Mouse (Mus musculus) inflammation-experienced regulatory T-cells, adult 6 months (primary cell): ENCODE data around the gene Khdc1c. TPM values are rescaled to one million over a fixed set of nuclear protein-coding genes. Genes with fewer than 3 reads are reported as not detected.
"Not testable (repeated sequence)": the region's sequence is repeated elsewhere in the genome, so short reads cannot be mapped to it uniquely, and the experiment has no call there.

ENCODE experiments used
- ATAC-seq: one replicate; pipeline ENCODE4 v1.8.0; 2017
- polyA plus RNA-seq, 3 experiments: library from polyadenylated mRNA; unstranded; fragments of 100-300 nt; shearing (Covaris generic); gene quantifications; one replicate each; pipeline ENCODE4 v1.2.1; 2017

Gene Khdc1c
- not detected for polyA plus RNA-seq

DNA sequence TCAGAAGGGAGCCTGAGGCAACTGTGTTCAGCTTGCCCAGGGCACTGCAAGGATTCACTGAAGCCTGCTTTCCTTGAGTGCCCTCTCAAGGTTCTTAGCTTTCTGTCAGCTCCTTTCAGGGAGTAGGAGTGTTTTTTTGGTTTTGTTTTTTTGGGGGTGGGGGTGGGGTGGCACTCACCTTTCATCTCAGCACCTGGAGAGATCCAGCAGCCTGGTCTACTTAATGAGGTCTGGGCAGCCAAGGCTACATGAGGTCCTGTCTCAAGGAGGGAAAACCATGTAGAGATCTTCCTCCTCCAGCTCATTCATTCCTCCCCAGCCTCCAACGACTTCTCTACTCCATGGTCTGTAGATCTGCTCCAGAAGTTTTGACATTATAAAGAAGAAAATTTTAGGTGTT, at the start of gene Khdc1c:
TSS of gene Khdc1c (plus strand) at position 301 of the 400 bp plus-strand sequence.
- not testable (repeated sequence) for ATAC-seq

DNA sequence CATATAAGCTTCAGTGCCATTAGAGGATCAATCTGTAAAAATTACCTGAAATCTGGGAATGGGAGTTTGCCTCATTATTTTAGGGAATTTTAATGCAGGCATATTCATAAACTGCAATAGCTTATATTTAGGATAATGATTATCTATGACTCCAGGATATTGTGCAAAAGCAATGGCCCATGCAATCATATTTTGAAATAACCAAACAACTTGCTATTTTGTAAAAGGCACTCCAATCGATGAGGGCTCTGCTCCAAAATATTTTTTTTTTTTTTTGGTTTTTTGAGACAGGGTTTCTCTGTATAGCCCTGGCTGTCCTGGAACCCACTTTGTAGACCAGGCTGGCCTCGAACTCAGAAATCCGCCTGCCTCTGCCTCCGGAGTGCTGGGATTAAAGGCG, 47.9 kb upstream of the Khdc1c start:
- not testable (repeated sequence) for ATAC-seq

DNA sequence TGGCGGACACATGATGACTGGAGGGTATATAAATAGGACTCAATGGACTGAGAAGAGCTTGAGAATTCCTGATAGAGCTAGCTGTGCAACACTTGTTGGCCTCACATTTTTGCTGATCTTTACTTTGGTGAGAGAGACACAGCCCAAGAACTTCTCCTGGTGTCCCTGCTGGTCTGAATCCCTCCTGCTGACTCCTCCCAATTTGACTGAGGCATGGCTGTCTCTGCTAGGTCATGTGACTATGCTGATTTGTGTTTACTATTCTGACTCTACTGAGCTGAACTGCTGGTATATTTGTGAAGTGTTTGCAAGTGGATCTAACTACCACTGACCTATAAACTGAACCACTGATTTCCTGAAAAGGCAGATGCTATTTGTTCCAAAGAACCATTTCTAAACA, 46.5 kb upstream of the Khdc1c start:
- no peak for ATAC-seq

DNA sequence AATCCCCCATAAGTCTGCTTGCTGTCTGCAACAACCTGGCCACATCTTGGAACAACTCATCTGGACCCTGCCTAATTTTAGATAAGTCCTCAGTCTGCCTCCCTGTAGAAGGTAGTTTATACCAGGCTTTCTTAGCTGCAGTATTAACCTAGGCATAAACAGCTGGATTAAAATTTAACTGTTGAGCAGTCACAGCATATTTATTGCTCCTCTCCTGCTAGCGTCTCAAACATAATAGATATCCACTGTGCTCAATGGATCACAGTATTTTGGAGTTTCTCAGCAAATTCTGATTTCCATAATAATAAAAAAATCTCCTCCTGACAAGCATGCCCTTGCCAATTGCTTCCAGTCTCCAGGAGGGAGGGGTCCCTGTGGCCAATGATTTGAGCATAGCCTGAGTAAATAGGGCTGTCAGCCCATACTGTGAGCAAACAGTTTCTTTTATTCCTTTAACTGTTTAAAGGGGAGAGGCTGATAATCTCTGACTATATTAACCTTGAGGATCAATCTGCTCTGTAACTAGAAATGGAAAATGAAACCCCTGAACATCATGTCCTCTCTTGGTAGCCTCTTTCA, 44.0 kb upstream of the Khdc1c start:
- no peak for ATAC-seq

DNA sequence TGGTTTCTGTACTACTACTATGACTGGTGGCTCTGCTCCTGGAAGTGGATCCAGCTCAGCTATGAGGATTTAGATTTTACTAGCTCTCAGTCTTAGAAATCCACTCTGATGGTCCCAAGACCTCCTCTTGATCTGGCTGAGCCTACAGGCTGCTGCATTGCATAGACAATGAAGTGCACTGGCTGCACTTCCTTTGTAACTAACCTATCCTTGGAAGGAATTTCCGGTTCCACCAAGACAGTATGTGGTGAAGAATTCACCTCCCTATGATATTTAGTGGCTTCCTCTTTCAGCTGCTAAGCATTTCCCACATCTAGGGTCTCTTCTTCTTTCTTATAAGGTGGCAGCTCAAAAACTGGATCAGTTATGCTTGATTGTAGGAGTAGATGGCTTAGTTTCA, 43.5 kb upstream of the Khdc1c start:
- ATAC-seq, result peak; percentile 72

DNA sequence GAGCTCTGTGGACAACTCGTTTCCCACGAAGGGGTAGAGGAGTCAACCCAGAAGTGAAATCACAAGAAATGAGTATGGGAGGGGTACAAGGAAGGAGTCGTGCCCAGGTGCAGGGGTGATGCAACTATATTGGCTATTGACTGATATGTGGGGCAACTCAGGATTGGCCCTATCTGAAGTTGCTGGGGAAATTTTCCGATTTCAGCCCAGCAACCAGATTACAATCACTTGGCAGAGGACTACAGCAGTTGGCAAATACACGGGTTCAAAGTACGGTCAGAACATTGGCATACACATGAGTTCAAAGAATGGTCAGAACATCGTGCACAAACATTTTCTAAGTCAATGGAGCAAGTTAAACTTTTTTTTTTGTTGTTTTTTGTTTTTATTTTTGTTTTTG, 41.4 kb upstream of the Khdc1c start:
- no peak for ATAC-seq

DNA sequence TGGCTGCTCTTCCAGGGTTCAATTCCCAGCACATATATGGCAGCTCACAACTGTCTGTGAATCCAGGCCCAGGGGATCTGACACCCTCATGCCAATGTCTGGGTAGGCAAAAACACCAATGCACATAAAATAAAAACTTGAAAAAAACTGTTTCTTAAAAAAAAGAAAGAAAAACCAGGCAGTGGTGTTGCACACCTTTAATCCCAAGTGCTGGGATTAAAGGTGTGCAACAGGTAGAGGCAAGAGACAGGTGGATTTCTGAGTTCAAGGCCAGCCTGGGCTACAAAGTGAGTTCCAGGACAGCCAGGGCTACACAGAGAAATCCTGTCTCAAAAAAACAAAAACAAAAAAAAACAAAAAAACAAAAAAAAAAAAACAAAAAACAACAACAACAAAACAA, 37.0 kb upstream of the Khdc1c start:
- not testable (repeated sequence) for ATAC-seq

DNA sequence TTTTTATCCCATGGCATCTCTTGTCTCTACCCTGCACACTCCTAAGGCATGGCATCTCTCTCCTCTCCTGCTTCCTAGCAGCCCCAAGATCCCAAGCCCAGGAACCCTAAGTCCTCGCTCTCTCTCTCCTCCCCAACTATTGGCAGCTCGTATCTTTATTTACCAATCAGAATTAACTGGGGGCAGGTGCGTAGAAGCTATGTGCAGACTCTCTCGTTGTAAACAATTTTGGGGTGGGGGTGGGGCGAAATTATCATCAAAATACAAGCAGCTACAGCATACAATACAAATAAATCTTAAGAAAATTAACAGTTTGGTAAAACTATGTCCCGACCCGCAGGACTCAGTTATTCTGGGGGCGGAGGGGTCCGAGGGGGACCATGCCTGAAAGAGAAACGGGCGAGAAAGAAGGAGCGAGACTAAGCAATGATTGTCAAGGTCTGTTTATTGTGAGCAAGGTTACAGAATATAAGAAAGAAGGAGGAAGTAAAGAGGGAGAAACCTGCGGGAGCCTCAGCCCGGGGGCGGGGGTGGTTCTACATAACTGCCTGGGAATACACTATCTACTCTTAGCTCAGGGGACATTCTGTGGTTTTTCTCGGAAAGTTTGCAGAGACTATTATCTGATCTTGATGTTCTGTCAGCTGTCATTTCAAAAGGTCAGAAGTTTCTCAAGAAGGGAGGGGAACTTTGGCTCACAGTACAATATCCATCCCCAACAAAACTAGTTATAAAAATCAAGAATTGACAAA, 34.7 kb upstream of the Khdc1c start:
- ATAC-seq, result peak; percentile 84

DNA sequence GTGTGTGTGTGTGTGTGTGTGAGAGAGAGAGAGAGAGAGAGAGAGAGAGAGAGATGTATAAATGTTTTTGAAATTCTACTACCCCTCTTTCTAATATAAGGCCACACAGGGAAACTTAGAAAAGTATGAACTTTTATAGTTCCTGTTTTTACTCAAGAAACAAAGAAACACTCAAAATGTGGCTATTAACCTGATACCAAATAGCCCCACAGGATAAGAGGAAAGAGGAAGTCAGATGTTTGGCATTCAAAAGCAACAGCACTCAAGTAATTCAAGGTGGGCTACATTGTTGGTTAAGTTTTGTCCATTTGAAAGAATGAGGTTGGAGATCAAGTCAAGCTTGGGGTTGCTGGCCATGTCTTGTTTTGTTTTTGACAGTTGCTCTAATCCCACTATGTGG, 32.3 kb upstream of the Khdc1c start:
- no peak for ATAC-seq

DNA sequence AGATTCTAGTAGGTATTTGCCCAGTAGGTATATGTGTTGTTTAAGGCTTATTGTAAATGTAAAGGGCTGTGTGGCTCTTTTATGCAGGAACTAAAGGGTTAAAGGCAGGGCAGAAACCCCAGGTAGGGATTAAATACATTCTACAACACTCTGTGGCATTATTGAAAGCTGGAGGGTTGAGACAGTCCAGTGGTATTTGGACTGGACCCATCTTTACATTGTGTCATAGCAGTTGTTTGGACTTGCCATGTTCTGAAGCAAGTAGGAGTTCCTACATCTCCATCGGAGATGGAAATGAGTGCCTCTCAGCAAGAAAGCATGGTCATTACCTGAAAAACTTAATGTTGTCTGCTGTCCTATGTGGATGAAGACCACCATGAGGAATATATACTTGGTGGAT, 27.4 kb upstream of the Khdc1c start:
- no peak for ATAC-seq

DNA sequence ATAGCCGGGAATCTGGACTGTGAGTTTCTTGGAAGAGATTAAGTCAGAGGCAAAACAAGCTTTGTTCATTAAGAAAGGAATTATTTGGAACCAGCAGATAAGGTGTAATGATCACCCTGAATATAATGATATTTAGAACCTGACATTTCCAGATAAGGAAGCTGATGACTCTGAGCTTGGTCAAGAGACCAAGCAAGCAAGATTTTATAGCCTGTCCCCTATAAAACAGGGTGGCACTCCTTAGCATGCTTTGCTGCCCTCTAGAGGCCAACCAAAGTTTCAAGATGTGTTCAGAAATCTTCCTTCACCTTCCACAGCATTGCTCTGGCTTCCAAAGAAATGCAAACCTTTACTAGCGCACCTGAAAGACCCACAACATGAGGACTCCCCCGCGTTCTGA, 23.9 kb upstream of the Khdc1c start:
- peak; percentile 85 for ATAC-seq

DNA sequence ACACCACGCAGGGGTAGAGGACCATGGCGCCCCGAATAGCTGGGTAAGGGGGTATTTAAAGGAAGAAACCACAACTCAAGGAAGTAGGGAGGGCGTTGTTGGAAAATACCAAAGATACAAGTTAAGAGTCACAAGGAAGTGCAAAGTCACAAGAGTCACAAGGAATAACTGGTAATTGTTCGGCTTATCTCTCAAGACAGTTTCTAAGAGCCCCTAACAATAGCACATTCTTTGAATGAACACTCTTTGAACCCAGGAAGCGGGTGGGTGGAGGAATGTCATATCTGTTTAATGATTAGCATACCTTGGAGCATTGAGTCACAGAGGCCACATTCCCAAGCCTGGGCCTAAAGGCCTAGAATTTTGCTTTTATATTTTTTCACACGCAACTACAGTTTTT, 23.4 kb upstream of the Khdc1c start:
- not testable (repeated sequence) for ATAC-seq

DNA sequence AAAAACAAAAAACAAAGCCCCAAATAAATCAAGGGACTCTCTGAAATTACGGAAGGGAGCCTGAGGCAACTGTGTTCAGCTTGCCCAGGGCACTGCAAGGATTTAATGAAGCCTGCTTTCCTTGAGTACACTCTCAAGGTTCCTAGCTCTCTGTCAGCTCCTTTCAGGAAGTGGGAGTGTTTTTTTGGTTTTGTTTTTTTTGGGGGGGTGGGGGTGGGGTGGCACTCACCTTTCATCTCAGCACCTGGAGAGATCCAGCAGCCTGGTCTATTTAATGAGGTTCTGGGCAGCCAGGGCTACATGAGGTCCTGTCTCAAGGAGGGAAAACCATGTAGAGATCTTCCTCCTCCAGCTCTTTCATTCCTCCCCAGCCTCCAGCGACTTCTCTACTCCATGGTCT, 18.8 kb upstream of the Khdc1c start, which contains the start of gene Khdc1a:
TSS of gene Khdc1a (plus strand) at position 301 of the 400 bp plus-strand sequence.
- no peak for ATAC-seq

DNA sequence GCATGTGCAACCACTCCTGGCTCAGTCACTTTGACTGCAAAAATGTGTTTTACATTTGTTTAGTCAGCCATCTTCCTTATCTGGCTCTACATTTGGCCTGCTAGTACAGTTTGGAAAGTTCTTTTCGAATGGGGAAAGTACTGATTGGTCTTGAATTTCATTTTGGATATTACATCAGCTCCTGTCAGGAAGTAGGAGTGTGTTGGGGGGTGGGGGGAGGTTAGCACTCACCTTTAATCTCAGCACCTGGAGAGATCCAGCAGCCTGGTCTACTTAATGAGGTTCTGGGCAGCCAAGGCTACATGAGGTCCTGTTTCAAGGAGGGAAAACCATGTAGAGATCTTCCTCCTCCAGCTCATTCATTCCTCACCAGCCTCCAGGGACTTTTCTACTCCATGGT, 15.1 kb downstream of the Khdc1c start, which contains the start of gene Khdc1b:
TSS of gene Khdc1b (plus strand) at position 301 of the 400 bp plus-strand sequence.
- ATAC-seq, result no peak

DNA sequence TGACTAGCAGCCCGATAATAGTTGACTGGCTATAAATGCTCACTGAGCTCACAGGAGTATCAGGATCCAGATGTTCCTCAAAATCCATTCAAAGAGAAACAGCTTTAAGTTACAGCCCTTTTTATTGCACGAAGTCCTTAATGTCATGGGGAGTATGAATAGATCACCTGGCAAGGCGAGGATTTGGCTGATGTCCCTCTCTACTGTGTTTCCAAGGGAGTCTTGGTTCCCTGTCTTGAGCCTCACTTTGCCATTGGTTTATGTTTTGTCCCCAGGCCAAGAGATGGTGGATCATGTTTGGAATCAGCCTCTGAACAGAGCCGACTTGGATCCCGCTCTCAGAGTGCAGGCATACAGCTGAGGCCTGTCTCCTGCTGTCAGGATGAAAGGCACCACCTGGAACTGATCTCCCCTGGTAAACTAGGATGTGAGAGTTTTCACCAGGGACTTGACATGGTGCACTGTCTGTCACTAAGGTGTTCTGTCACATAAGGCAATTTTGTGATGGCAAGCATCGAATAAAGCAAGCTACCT, 23.1 kb downstream of the Khdc1c start:
- ATAC-seq, result no peak

DNA sequence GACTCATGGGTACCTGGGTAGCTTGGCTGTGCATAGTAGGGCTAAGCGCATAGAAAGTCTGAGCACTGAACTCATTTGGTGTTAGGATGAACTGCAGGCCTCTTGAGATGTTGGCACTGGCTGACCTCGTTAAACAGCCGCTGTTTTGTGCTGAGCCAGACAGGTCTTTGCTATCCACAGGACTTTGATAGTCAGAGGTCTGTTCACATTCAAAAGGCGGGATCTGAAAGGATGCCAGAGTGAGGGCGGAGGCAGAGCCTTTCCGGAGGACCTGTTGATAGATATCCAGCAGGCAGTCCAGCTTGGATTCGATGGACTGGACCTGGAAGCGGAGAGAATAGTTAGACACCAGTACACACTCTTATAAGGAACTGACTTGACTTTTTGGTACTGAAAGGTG, 34.7 kb downstream of the Khdc1c start:
- ATAC-seq, result no peak

DNA sequence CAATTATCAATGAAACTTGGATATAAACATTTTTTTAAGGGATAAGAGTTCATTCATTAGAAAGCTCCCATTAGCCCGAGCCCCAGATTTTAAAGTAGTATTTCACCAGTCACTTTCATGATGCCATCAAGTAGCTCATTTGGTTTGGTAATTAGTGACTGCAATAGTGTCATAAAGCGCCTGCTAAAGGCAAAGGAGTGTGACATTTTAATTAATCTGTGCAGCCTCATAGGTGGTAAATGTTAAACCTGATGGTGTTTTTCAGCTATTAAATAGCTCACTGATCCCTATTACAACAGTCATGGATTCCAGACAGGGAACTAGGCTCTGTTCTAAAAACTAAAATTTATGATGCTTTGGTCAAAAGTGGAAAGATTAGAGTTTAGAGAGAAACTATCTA, 39.1 kb downstream of the Khdc1c start:
- no peak for ATAC-seq

DNA sequence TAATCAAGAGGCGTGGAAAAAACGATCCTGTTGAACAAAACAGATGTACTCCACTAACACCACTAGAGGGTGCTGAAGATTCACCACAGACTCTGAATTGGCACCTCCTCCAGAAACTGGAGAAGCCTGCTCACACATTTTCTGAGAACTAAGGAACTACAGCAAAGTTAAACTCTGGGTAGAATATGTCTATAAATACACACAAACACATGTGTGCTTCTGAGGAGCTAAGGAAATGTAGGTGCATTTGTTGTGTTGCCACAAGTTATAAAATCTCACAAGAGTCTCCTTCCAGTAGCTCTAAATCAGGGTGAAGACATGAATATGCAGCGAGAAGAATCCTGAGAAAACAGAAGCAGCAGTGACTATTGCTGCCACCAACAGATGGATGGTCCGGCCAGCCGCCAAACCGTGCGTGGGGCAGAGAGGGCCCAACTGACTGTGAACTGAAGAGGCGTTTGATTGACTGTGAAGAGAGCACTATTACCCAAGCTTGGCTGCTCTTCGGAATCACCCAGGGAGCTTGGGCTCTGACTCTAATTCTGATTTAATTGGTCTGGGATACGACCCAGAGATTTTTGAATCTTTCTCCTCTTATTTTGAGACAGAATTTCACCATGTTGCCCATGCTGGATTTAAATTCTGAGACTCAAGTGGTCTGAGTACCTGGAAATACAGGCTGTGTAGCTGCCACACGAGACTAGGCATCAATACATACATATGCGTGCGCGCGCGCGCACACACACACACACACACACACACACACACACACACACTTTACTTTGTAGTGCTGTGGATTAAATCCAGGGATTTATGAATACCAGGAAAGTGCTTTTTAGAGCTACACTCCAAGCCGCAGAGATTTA, 43.4 kb downstream of the Khdc1c start:
- peak; percentile 88 for ATAC-seq

DNA sequence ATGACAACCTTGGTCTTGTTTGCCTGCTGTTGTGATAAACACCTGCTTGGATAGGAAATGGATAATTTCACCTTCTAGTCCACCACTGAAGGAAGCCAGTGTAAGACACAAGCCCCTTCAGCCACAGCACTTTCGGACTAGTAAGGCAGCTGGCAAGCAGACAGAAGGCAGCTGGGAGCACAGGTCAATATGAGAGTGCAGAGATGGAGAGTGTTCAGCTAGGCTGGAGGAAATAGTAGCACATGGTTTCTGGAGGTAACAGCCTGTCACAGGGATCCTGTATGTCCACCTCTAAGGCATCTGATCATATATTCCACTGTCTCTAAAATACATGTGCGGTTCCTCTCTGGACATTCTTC, 44.0 kb downstream of the Khdc1c start:
- no peak for ATAC-seq

DNA sequence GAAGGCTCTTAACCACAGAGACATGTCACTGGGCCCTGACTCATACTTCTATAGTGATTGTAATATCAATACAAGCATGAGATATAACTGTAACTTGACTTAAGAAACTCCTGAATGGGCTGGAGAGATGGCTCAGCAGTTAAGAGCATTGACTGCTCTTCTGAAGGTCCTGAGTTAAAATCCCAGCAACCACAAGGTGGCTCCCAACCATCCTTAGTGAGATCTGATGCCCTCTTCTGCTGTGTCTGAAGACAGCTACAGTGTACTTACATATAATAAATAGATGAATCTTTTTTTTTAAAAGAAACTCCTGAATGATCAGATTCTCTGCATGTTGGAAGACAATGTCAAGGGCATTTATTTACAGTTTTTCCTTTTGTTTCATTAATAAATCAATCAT, 51.2 kb downstream of the Khdc1c start:
- no peak for ATAC-seq
